Mouse (Mus musculus) neutrophil, adult 5-6 weeks (primary cell): ENCODE measurements around the gene Slc25a1. TPM values are rescaled to one million over a fixed set of nuclear protein-coding genes. Genes with fewer than 3 reads are reported as not detected.

Experiments used
- total RNA-seq: library from RNA; stranded (forward); fragments of 200-1000 nt; gene quantifications from 2 replicates; pipeline ENCODE4 v1.2.3, GENCODE M21; 2017

The Slc25a1 gene
- total RNA-seq, 1 experiment from 2014 or later = 20.4 TPM

Other genes starting within 250 kb of the Slc25a1 start
- 55.6 and 63.1 TPM in 2 replicates for gene Med15, start 195.3 kb downstream of the Slc25a1 start, total RNA-seq
- gene Klhl22, start 168.6 kb downstream of the Slc25a1 start, total RNA-seq = 8.6 and 10.5 TPM in 2 replicates
- not detected in 2 replicates for gene Scarf2, start 130.9 kb downstream of the Slc25a1 start, total RNA-seq
- gene B830017H08Rik, start 95.1 kb downstream of the Slc25a1 start, total RNA-seq = not detected in 2 replicates
- gene Car15, start 89.9 kb downstream of the Slc25a1 start, total RNA-seq = 8.8 and 12.9 TPM in 2 replicates
- gene Gm20518, start 36.5 kb downstream of the Slc25a1 start, total RNA-seq = 2.8 and 3.9 TPM in 2 replicates
- not detected in 2 replicates for gene Tssk1, start 34.0 kb downstream of the Slc25a1 start, total RNA-seq
- 40.7 and 57.5 TPM in 2 replicates for gene Dgcr2, start 29.7 kb downstream of the Slc25a1 start, total RNA-seq
- not detected in 2 replicates for gene Tssk2, start 29.6 kb downstream of the Slc25a1 start, total RNA-seq
- gene Ess2, start 16.9 kb downstream of the Slc25a1 start, total RNA-seq = 39.7 and 52.4 TPM in 2 replicates
- gene Gsc2, start 13.2 kb downstream of the Slc25a1 start, total RNA-seq = not detected in 2 replicates
- gene Vpreb2, start 52.2 kb upstream of the Slc25a1 start, total RNA-seq = not detected in 2 replicates
- gene Dgcr6, start 124.6 kb upstream of the Slc25a1 start, total RNA-seq = 5.1 and 5.2 TPM in 2 replicates
- 0.98 and 3.8 TPM in 2 replicates for gene Prodh, start 162.0 kb upstream of the Slc25a1 start, total RNA-seq
- gene Rtn4r, start 199.4 kb upstream of the Slc25a1 start, total RNA-seq = not detected in 2 replicates